Mouse (Mus musculus) hindbrain, embryonic 14.5 days (tissue): ENCODE data around the gene Lgr5. TPM values are rescaled to one million over a fixed set of nuclear protein-coding genes. Genes with fewer than 3 reads are reported as not detected.
A peak's percentile ranks its signal among the peaks of the same experiment; 100 is the strongest.

Source experiments
- ATAC-seq: fragments of 200-750 bp; cut with Nextera tagmentation; 2 replicates; pipeline ENCODE4 v1.8.0; 2017; ENCODE audit warnings: moderate number of reproducible peaks, mild to moderate bottlenecking, moderate TSS enrichment, moderate library complexity; ENCODE audit not compliant: low FRiP score
- DNase-seq: peaks from one replicate; pipeline ENCODE4 v3.0.0-alpha.2; 2015; ENCODE audit warnings: low spot score
- H3K27ac ChIP-seq: fragments of 300-500 bp; sonication (generic); 2 replicates; pipeline ENCODE4 v1.5.1; 2014; ENCODE audit warnings: mild to moderate bottlenecking, moderate library complexity
- H3K27me3 ChIP-seq: fragments of 300-500 bp; sonication (generic); 2 replicates; pipeline ENCODE4 v1.6.1; 2014; ENCODE audit warnings: mild to moderate bottlenecking, low read length, mixed read lengths; ENCODE audit not compliant: control insufficient read depth, insufficient read depth
- H3K36me3 ChIP-seq: fragments of 300-500 bp; sonication (generic); replicated peaks from 2 replicates; pipeline ENCODE4 v1.6.1; 2014; ENCODE audit not compliant: control insufficient read depth, insufficient read depth
- H3K4me1 ChIP-seq: fragments of 300-500 bp; sonication (generic); replicated peaks from 2 replicates; pipeline ENCODE4 v1.6.1; 2014; ENCODE audit warnings: antibody characterized with exemption, low read length, mixed read lengths; ENCODE audit not compliant: control insufficient read depth, insufficient read depth
- H3K4me2 ChIP-seq: fragments of 300-500 bp; sonication (generic); replicated peaks from 2 replicates; pipeline ENCODE4 v1.6.1; 2014; ENCODE audit warnings: mild to moderate bottlenecking, moderate library complexity
- H3K4me3 ChIP-seq: fragments of 300-500 bp; sonication (generic); replicated peaks from 2 replicates; pipeline ENCODE4 v1.5.1; 2014; ENCODE audit warnings: mild to moderate bottlenecking, low read length
- H3K9ac ChIP-seq: fragments of 300-500 bp; sonication (generic); 2 replicates; pipeline ENCODE4 v1.6.1; 2014
- H3K9me3 ChIP-seq: fragments of 300-500 bp; sonication (generic); 2 replicates; pipeline ENCODE4 v1.6.1; 2016; ENCODE audit warnings: low read length; ENCODE audit not compliant: control insufficient read depth
- WGBS: fragments of 180-500 bp; shearing (Covaris S2); extraction: QIAGEN DNeasy Blood & Tissue Kit; methylation state at CpG from one replicate; pipeline ENCODE4 v1.1.7; 2014; 5-methylcytosine and 5-hydroxymethylcytosine counted together
- polyA plus RNA-seq: library from polyadenylated mRNA; unstranded; fragments of >200 nt; fragmentation: Nextera tagmentation; extraction: Ambion mirVana; gene quantifications from 2 replicates; pipeline ENCODE4 v1.2.1, GENCODE M21; 2014

Gene Lgr5
- polyA plus RNA-seq, 1 experiment from 2014 or later, result 2.5 TPM

DNA sequence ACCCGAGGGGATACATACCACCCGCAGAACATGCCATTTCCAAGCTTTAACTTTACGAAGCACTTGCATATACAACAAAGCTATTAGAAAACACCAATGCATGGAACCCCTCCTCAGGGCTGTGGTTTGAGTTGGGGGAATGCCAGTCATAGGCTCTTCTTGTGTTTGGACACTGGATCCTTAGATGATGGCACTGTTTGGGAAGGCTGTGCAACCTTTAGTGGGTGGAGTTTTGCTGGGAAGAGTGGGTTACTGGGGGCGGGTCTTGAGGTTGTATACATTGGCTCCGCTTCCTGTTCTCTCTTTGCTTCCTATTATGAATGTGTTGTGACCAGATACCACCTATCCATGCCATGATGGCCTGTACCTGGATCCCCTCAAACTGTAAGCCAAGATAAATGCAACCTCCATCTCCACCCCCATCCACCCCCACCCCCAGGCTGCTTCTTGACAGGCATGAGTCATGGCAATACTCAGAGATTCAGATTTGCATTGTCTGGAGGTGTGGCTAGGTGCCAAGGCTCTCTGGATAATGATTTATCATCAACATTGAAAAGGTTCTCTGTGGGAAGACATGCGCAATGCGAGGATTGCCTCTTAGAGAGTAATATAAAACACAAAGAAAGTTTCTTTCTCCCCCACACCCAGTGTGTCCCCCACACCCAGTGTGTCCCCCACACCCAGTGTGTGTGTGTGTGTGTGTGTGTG lies 95.6 kb downstream of the Lgr5 start:
- 93% methylated on average over 7 of the region's 7 CpGs for WGBS
- Histone ChIP-seq H3K9ac (no peak overlapping the region), H3K4me1 (peaks cover 6% of the 10 kb centered on the region; the same call in 1 of the 2 replicates), H3K4me2 (no peak overlapping the region), H3K9me3 (no peaks in the 10 kb centered on the region), H3K27me3 (no peaks in the 10 kb centered on the region), H3K4me3 (no peak overlapping the region), H3K27ac (no peak overlapping the region), H3K36me3 (no peaks in the 10 kb centered on the region)
- ATAC-seq (no peak), DNase-seq (no peak)

DNA sequence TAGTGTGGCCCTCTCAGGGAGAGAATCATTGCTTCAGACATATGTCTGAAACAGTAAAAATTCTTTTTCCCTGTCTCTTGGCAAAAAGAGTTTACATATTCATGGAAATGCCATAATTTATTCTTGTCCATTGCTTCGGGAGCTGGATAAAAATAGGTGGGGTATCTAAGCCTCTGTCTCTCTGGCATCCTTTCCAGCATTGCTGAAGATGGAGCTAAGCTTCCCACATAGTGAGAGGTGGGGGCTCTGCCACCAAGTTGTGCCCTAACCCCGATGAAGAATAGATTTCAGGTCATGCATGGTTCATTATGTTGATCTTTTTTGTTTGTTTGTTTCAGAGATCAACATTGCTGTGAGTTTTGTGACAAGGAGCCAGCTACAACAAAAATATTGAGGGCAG lies 102.0 kb downstream of the Lgr5 start:
- Histone ChIP-seq H3K4me1 (no peaks in the 10 kb centered on the region), H3K36me3 (no peaks in the 10 kb centered on the region), H3K9me3 (no peaks in the 10 kb centered on the region), H3K4me2 (no peak overlapping the region), H3K27ac (no peak overlapping the region), H3K9ac (no peak overlapping the region), H3K27me3 (no peaks in the 10 kb centered on the region), H3K4me3 (no peak overlapping the region)
- WGBS, result 79% methylated on average over 2 of the region's 2 CpGs
- DNase-seq, result no peak
- ATAC-seq, result no peak

DNA sequence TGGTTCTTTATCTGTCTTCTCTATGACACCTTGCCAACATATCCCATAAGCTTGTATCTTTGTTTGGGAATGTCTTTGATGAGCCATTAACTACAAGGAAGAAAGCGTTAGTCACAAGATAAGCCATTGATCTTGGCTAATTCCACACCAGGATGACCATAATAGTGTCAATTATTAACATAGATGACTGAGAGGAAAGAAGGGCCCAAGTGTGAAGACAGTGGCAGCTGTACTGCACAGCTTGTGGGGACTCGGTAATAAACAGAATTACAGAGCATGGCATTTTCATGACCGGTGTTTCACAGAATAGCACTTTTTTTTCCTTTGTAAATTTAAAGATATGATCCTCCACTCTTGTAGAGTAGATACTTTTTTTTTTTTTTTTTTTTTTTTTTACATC lies 102.9 kb downstream of the Lgr5 start:
- Histone ChIP-seq H3K4me2 (no peak overlapping the region), H3K27ac (no peak overlapping the region), H3K27me3 (no peaks in the 10 kb centered on the region), H3K4me3 (no peak overlapping the region), H3K9me3 (no peaks in the 10 kb centered on the region), H3K4me1 (no peaks in the 10 kb centered on the region), H3K36me3 (no peaks in the 10 kb centered on the region), H3K9ac (no peak overlapping the region)
- WGBS, result 80% methylated on average over 3 of the region's 3 CpGs
- ATAC-seq, result no peak
- no peak for DNase-seq

DNA sequence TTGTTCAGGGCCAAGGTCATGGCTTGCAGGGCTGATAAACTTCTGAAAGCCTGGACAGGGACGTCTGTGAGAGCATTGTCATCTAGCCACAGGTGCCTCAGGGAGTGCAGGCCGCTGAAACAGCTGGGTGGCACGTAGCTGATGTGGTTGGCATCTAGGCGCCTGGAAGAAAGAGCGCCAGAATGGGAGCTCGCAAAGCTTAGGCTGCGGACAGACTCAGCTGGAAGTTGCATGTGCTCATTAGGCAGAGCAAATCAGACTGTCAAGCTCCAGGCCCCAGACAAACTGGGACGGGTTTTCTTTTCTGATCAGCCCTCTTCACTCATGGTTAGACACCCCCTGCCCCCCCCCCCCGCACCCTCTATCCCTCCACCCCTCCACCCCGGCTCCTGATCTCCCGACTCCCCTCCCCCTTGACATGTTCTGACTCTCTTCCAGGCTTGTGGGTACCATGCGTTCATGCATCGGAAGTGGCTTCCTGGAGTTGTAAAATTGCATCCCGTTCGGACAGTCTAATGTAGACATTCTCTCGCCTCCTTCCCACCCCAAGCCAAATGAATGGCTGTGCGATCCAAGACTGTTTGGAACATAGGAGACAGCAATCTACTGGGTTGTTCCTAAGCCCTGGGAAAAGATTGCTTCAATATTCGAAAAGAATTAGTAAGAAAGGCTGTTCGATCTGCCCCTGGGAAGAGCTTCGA lies 109.0 kb downstream of the Lgr5 start:
- ATAC-seq (peak; percentile 71; the same call in 1 of the 2 replicates), DNase-seq (peak; percentile 53)
- peak overlapping the region; percentile 48 for H3K4me2 ChIP-seq
- H3K36me3 ChIP-seq, result no peaks in the 10 kb centered on the region
- peak overlapping the region; percentile 5; the same call in 1 of the 2 replicates for H3K4me3 ChIP-seq
- H3K27ac ChIP-seq, result peak overlapping the region; percentile 28; the same call in 1 of the 2 replicates
- peaks cover 14% of the 10 kb centered on the region; the same call in 1 of the 2 replicates for H3K4me1 ChIP-seq
- 9% methylated on average over 19 of the region's 20 CpGs for WGBS
- H3K9me3 ChIP-seq, result no peaks in the 10 kb centered on the region
- H3K27me3 ChIP-seq, result no peaks in the 10 kb centered on the region
- H3K9ac ChIP-seq, result peak overlapping the region; percentile 36; the same call in 1 of the 2 replicates

DNA sequence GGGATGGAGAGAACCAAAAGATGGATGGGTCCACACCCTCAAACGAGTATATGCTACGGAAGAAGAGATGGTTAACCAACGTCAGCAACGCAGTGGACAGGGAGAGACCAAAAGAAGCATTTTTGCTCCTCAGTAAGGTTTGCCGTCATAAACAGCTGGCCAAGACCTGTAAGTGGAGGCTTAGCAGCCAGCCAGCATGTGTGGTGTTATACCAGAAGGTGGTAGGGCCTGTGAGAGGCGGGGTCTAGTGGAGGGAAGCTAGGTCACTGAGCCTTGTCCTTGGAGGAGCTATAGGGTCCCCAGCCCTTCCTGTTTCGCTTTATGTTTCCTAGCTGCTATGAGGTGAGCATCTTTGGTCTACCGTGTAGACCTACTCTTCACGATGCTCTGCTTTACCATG lies 111.1 kb downstream of the Lgr5 start:
- H3K4me1 ChIP-seq, result peaks cover 14% of the 10 kb centered on the region; the same call in 1 of the 2 replicates
- H3K27me3 ChIP-seq, result no peaks in the 10 kb centered on the region
- DNase-seq, result no peak
- no peak overlapping the region for H3K27ac ChIP-seq
- no peak overlapping the region for H3K4me2 ChIP-seq
- no peak overlapping the region for H3K9ac ChIP-seq
- ATAC-seq, result no peak
- no peaks in the 10 kb centered on the region for H3K9me3 ChIP-seq
- WGBS, result 94% methylated on average over 9 of the region's 9 CpGs
- no peak overlapping the region for H3K4me3 ChIP-seq
- no peaks in the 10 kb centered on the region for H3K36me3 ChIP-seq

DNA sequence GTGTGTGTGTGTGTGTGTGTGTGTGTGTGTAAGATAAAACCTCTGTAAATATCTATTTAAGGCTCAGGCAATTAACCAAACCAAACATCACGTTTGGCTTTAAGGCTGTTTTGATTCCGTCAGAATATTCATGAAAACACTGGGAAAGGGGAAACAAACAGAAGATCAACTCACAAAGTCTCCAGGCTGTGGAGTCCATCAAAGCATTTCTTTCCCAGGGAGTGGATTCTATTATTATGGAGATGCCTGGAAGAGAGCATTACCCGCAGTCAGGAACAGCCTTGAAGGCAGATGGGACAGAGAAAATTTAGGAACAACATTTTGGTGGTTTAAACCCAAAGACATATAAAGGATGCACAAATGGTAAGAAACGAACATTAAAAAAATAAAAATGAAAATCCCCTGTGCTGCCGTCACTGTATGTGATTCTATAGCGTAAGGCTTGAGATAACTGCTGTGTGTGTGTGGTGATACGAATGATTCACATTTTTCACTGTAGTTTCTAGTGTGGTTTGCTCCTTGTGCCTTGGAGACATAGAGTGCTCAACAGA lies 112.5 kb downstream of the Lgr5 start:
- no peaks in the 10 kb centered on the region for H3K9me3 ChIP-seq
- no peaks in the 10 kb centered on the region for H3K27me3 ChIP-seq
- ATAC-seq (no peak), DNase-seq (no peak)
- H3K9ac ChIP-seq, result no peak overlapping the region
- 44% methylated on average over 7 of the region's 7 CpGs for WGBS
- H3K27ac ChIP-seq, result no peak overlapping the region
- no peak overlapping the region for H3K4me3 ChIP-seq
- no peak overlapping the region for H3K4me2 ChIP-seq
- H3K4me1 ChIP-seq, result peaks cover 14% of the 10 kb centered on the region; the same call in 1 of the 2 replicates
- no peaks in the 10 kb centered on the region for H3K36me3 ChIP-seq

DNA sequence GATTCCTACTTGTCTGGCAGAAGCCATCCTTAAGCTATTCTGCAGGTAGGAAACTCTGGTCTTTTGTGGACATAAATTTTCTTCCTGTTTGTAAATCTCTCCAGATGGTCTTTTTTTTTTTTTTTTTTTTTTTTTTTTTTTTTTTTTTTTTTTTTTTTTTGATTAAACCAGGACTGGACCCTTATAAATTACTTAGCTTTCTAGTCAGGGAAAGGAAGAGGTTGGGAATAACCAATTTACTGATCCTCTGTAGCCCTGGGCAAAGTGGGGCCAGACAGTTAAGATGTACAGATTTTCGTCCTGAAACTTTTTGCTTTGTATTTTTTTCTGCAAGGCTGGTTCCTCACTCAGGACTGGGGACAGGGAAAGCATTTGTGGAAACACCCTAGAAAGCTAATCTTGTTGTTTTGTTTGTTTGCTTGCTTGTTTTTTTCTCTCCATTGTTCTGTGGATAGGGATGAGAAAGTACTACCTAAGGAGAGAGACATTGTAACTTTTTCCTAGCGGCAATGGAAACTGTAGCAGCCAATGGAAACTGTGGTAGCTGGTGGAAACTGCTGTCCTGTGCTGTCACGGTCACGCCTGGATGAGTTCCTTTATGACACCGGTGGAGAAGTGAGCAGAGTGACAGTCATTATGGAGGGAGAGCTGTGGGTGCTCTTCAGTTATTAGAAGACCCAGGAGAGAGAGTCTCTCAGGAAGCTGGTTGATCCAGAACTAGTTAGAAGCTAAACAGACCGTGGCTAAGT lies 114.2 kb downstream of the Lgr5 start:
- Histone ChIP-seq H3K36me3 (no peaks in the 10 kb centered on the region), H3K4me2 (no peak overlapping the region), H3K9me3 (no peaks in the 10 kb centered on the region), H3K9ac (no peak overlapping the region), H3K4me3 (no peak overlapping the region), H3K4me1 (0 out of 2 replicates have a peak, but pooled peaks cover 3% of the 10 kb centered on the region), H3K27me3 (no peaks in the 10 kb centered on the region), H3K27ac (no peak overlapping the region)
- WGBS, result 61% methylated on average over 6 of the region's 6 CpGs
- no peak for DNase-seq
- ATAC-seq, result no peak

DNA sequence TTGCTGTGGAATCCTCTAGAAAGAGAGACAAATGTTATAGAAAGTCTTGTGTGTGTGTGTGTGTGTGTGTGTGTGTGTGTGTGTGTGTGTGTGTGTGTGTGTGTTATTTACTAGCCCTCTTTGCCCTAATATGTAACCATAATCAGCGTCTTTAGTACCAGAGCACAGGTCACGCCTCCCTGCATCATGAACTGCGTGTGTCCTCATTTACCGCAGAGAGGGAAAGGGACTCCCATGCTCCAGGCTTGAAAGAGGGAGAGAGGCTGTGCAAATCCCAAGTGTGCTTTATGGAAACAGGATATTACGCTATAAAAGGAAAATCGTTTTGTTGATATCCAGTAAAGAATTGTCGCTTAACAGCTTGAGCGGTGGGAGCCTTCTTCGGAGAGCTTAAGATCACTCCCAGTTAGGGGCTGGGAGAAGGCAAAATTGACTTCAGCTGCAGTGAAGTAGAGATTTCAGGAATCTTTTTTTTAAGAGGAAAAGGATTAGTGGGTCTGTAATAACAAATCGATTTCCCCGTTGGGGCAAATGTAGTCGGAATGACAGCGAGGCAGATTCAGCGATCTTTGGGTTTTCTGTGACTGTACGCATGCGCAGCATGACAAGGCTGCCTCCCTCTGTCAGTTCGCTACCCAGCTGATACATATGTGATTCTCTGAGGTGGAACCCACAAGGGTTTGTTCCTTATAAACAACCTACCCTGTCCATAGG lies 116.8 kb downstream of the Lgr5 start:
- Histone ChIP-seq H3K4me3 (peak overlapping the region; percentile 35), H3K36me3 (no peaks in the 10 kb centered on the region), H3K4me2 (peak overlapping the region; percentile 44), H3K27me3 (no peaks in the 10 kb centered on the region), H3K9ac (peak overlapping the region; percentile 56), H3K9me3 (no peaks in the 10 kb centered on the region), H3K27ac (peak overlapping the region; percentile 79), H3K4me1 (no peaks in the 10 kb centered on the region)
- no peak for ATAC-seq
- 37% methylated on average over 17 of the region's 17 CpGs for WGBS
- peak; percentile 73 for DNase-seq
